Mouse (Mus musculus): ENCODE measurements around the gene 1190007I07Rik.

GRCm38 (mm10) chr10:82622671-82623552 lies at the start of gene 1190007I07Rik:
- no peak for TF ChIP-seq EP300 (IDR thresholded peaks at IDR 0.05; ENCODE audit: low read depth)
- TF ChIP-seq CTCF (IDR thresholded peaks at IDR 0.05; ENCODE audit: low read depth) = no peak
